Mouse (Mus musculus): ENCODE data around the gene Nme4. TPM values are rescaled to one million over a fixed set of nuclear protein-coding genes. Genes with fewer than 3 reads are reported as not detected.

Nme4 gene
- polyA plus RNA-seq, 1 experiment from 2014 or later: 57.6 TPM

GRCm38 (mm10) chr17:26046253-26046997 is 49.0 kb downstream of the Nme4 start:
- no peaks in the 10 kb centered on the region for H3K27me3 ChIP-seq (ENCODE audit: insufficient read depth, low read length)
- no peaks in the 10 kb centered on the region for H3K4me1 ChIP-seq (replicated peaks; ENCODE audit: insufficient read depth, low read length)
- no peak overlapping the region for H3K27ac ChIP-seq
- H3K4me3 ChIP-seq (replicated peaks; ENCODE audit: low read depth, low read length): no peak overlapping the region
- H3K36me3 ChIP-seq (ENCODE audit: insufficient read depth, low read length): no peaks in the 10 kb centered on the region
- no peak overlapping the region for H3K9ac ChIP-seq (ENCODE audit: low read depth, low read length)
- TF ChIP-seq CTCF (IDR thresholded peaks at IDR 0.05; ENCODE audit: low read depth): no peak
- DNase-seq (ENCODE audit: low spot score) (no peak), ATAC-seq (replicated peaks; ENCODE audit: low FRiP score, low read depth) (no peak)
- WGBS: 64% methylated on average over 10 of the region's 10 CpGs
- no peak overlapping the region for H3K4me2 ChIP-seq (ENCODE audit: low read length)
- no peaks in the 10 kb centered on the region for H3K9me3 ChIP-seq (replicated peaks; ENCODE audit: low read length)

- DNase-seq (ENCODE audit: low spot score) (peak; percentile 49), ATAC-seq (replicated peaks; ENCODE audit: low FRiP score, low read depth) (no peak)
- Histone ChIP-seq H3K27me3 (ENCODE audit: insufficient read depth, low read length) (no peaks in the 10 kb centered on the region), H3K4me2 (ENCODE audit: low read length) (no peak overlapping the region), H3K4me3 (replicated peaks; ENCODE audit: low read depth, low read length) (no peak overlapping the region), H3K9me3 (replicated peaks; ENCODE audit: low read length) (no peaks in the 10 kb centered on the region), H3K9ac (ENCODE audit: low read depth, low read length) (no peak overlapping the region), H3K27ac (no peak overlapping the region), H3K36me3 (ENCODE audit: insufficient read depth, low read length) (no peaks in the 10 kb centered on the region), H3K4me1 (replicated peaks; ENCODE audit: insufficient read depth, low read length) (no peaks in the 10 kb centered on the region)
- 46% methylated on average over 4 of the region's 4 CpGs for WGBS
- TF ChIP-seq CTCF (IDR thresholded peaks at IDR 0.05; ENCODE audit: low read depth): no peak
Measured at GRCm38 (mm10) chr17:26045285-26045684, 50.1 kb downstream of the Nme4 start.

GRCm38 (mm10) chr17:26043249-26043636 is 52.2 kb downstream of the Nme4 start:
- no peaks in the 10 kb centered on the region for H3K36me3 ChIP-seq (ENCODE audit: insufficient read depth, low read length)
- H3K27me3 ChIP-seq (ENCODE audit: insufficient read depth, low read length): no peaks in the 10 kb centered on the region
- H3K4me3 ChIP-seq (replicated peaks; ENCODE audit: low read depth, low read length): no peak overlapping the region
- ATAC-seq (replicated peaks; ENCODE audit: low FRiP score, low read depth) (no peak), DNase-seq (ENCODE audit: low spot score) (no peak)
- H3K9me3 ChIP-seq (replicated peaks; ENCODE audit: low read length): no peaks in the 10 kb centered on the region
- TF ChIP-seq CTCF (IDR thresholded peaks at IDR 0.05; ENCODE audit: low read depth): no peak
- no peak overlapping the region for H3K4me2 ChIP-seq (ENCODE audit: low read length)
- H3K9ac ChIP-seq (ENCODE audit: low read depth, low read length): no peak overlapping the region
- 64% methylated on average over 5 of the region's 5 CpGs for WGBS
- no peak overlapping the region for H3K27ac ChIP-seq
- H3K4me1 ChIP-seq (replicated peaks; ENCODE audit: insufficient read depth, low read length): no peaks in the 10 kb centered on the region

GRCm38 (mm10) chr17:26042599-26043248 is 52.7 kb downstream of the Nme4 start:
- TF ChIP-seq CTCF (IDR thresholded peaks at IDR 0.05; ENCODE audit: low read depth): no peak
- WGBS: 83% methylated on average over 13 of the region's 13 CpGs
- no peak overlapping the region for H3K4me3 ChIP-seq (replicated peaks; ENCODE audit: low read depth, low read length)
- H3K27ac ChIP-seq: no peak overlapping the region
- H3K27me3 ChIP-seq (ENCODE audit: insufficient read depth, low read length): no peaks in the 10 kb centered on the region
- H3K4me2 ChIP-seq (ENCODE audit: low read length): no peak overlapping the region
- H3K9ac ChIP-seq (ENCODE audit: low read depth, low read length): no peak overlapping the region
- H3K4me1 ChIP-seq (replicated peaks; ENCODE audit: insufficient read depth, low read length): no peaks in the 10 kb centered on the region
- no peaks in the 10 kb centered on the region for H3K9me3 ChIP-seq (replicated peaks; ENCODE audit: low read length)
- no peak for DNase-seq (ENCODE audit: low spot score)
- 0 out of 2 replicates have a peak, but pooled peaks have one; percentile 18 for ATAC-seq (replicated peaks; ENCODE audit: low FRiP score, low read depth)
- H3K36me3 ChIP-seq (ENCODE audit: insufficient read depth, low read length): no peaks in the 10 kb centered on the region

Other genes with a start within 250 kb of the Nme4 start
- 10.6 and 10.7 TPM in 2 replicates for gene Wdr90, start 234.1 kb downstream of the Nme4 start, polyA plus RNA-seq (2015; fragmentation: Nextera tagmentation; extraction: Ambion mirVana)
- 128 and 138 TPM in 2 replicates for gene Mcrip2, start 226.8 kb downstream of the Nme4 start, polyA plus RNA-seq (2015; fragmentation: Nextera tagmentation; extraction: Ambion mirVana)
- 106 and 119 TPM in 2 replicates for gene Mettl26, start 220.5 kb downstream of the Nme4 start, polyA plus RNA-seq (2015; fragmentation: Nextera tagmentation; extraction: Ambion mirVana)
- gene Wfikkn1, start 214.7 kb downstream of the Nme4 start, polyA plus RNA-seq (2015; fragmentation: Nextera tagmentation; extraction: Ambion mirVana): 0.38 and 0.51 TPM in 2 replicates
- 20.4 and 22.1 TPM in 2 replicates for gene Rab40c, start 175.9 kb downstream of the Nme4 start, polyA plus RNA-seq (2015; fragmentation: Nextera tagmentation; extraction: Ambion mirVana)
- gene Pigq, start 150.7 kb downstream of the Nme4 start, polyA plus RNA-seq (2015; fragmentation: Nextera tagmentation; extraction: Ambion mirVana): 69.5 and 70.2 TPM in 2 replicates
- 1.1 and 2.5 TPM in 2 replicates for gene Nhlrc4, start 150.6 kb downstream of the Nme4 start, polyA plus RNA-seq (2015; fragmentation: Nextera tagmentation; extraction: Ambion mirVana)
- gene A930017K11Rik, start 143.0 kb downstream of the Nme4 start, polyA plus RNA-seq (2015; fragmentation: Nextera tagmentation; extraction: Ambion mirVana): 6.8 and 7.2 TPM in 2 replicates
- gene Capn15, start 109.8 kb downstream of the Nme4 start, polyA plus RNA-seq (2015; fragmentation: Nextera tagmentation; extraction: Ambion mirVana): 17.0 and 19.8 TPM in 2 replicates
- 35.3 and 40.2 TPM in 2 replicates for gene Rab11fip3, start 26.0 kb downstream of the Nme4 start, polyA plus RNA-seq (2015; fragmentation: Nextera tagmentation; extraction: Ambion mirVana)
- gene Decr2, start 5.3 kb downstream of the Nme4 start, polyA plus RNA-seq (2015; fragmentation: Nextera tagmentation; extraction: Ambion mirVana): 44.8 and 47.3 TPM in 2 replicates
- gene Tmem8, start 17.7 kb upstream of the Nme4 start, polyA plus RNA-seq (2015; fragmentation: Nextera tagmentation; extraction: Ambion mirVana): 13.0 and 14.0 TPM in 2 replicates
- 175 and 192 TPM in 2 replicates for gene Mrpl28, start 27.9 kb upstream of the Nme4 start, polyA plus RNA-seq (2015; fragmentation: Nextera tagmentation; extraction: Ambion mirVana)
- gene Axin1, start 43.1 kb upstream of the Nme4 start, polyA plus RNA-seq (2015; fragmentation: Nextera tagmentation; extraction: Ambion mirVana): 11.1 and 19.4 TPM in 2 replicates
- gene Pdia2, start 103.5 kb upstream of the Nme4 start, polyA plus RNA-seq (2015; fragmentation: Nextera tagmentation; extraction: Ambion mirVana): 1.9 and 2.0 TPM in 2 replicates
- gene Rgs11, start 107.3 kb upstream of the Nme4 start, polyA plus RNA-seq (2015; fragmentation: Nextera tagmentation; extraction: Ambion mirVana): 9.1 and 11.1 TPM in 2 replicates
- gene Arhgdig, start 112.2 kb upstream of the Nme4 start, polyA plus RNA-seq (2015; fragmentation: Nextera tagmentation; extraction: Ambion mirVana): 16.8 and 22.4 TPM in 2 replicates
- 81.6 and 85.6 TPM in 2 replicates for gene Fam234a, start 148.6 kb upstream of the Nme4 start, polyA plus RNA-seq (2015; fragmentation: Nextera tagmentation; extraction: Ambion mirVana)
- gene Luc7l, start 157.3 kb upstream of the Nme4 start, polyA plus RNA-seq (2015; fragmentation: Nextera tagmentation; extraction: Ambion mirVana): 71.3 and 75.7 TPM in 2 replicates

Data from kidney, postnatal 0 days (tissue).